Mouse (Mus musculus) small intestine, adult 2 months (tissue): Measurements from ENCODE around the gene Relch.

Source experiments
- CTCF ChIP-seq: fragments of 200-500 bp; IDR thresholded peaks from 2 replicates; pipeline ENCODE4 v1.5.1; 2012; ENCODE audit warnings: low read depth, mild to moderate bottlenecking, control low read depth, inconsistent platforms, low read length, moderate library complexity, mixed read lengths; ENCODE audit not compliant: insufficient replicate concordance, insufficient read length; ENCODE audit errors: extremely low read depth
- POLR2A ChIP-seq: fragments of 200-500 bp; IDR thresholded peaks from 2 replicates; pipeline ENCODE4 v1.6.1; 2012; ENCODE audit warnings: low read depth, mild to moderate bottlenecking, control low read depth, inconsistent platforms, low read length, moderate library complexity

GRCm38 (mm10) chr1:105801252-105801651 is 137.6 kb downstream of the Relch start:
- TF ChIP-seq POLR2A (no peak), CTCF (no peak)
